Mouse (Mus musculus) bone marrow, adult 2 months (tissue): ENCODE results near the gene Dhtkd1.

Experiments
- CTCF ChIP-seq: fragments of 200-500 bp; IDR thresholded peaks from 2 replicates; pipeline ENCODE4 v1.5.1; 2011; ENCODE audit warnings: low read length, control low read depth; ENCODE audit not compliant: control insufficient read depth, insufficient read depth
- POLR2A ChIP-seq: fragments of 200-500 bp; IDR thresholded peaks from 2 replicates; pipeline ENCODE4 v1.6.1; 2011; ENCODE audit warnings: low read depth, mild to moderate bottlenecking, control low read depth, low read length, borderline replicate concordance; ENCODE audit not compliant: control insufficient read depth

DNA sequence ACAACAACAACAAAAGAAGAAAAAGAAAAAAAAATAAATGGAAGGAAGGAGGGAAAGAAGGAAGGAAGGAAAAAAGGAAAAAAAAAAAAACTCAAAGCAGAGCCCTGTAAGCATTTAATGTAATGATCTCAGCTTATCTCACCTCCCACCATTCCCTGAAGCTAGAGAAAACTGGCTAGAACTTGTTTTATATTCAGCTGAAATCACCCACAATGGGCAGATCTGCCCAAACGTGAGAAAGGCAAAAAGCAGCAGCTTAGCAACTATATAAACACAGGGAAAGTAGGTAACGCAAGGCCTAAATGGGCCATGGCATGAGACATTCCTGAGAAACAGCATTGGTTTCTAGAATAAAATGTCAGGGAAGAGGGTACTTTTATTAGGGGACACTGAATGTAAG lies 53.2 kb downstream of the Dhtkd1 start:
- TF ChIP-seq CTCF (no peak), POLR2A (no peak)
